Mouse (Mus musculus): ENCODE results near the gene Foxd2.

Foxd2 gene

DNA sequence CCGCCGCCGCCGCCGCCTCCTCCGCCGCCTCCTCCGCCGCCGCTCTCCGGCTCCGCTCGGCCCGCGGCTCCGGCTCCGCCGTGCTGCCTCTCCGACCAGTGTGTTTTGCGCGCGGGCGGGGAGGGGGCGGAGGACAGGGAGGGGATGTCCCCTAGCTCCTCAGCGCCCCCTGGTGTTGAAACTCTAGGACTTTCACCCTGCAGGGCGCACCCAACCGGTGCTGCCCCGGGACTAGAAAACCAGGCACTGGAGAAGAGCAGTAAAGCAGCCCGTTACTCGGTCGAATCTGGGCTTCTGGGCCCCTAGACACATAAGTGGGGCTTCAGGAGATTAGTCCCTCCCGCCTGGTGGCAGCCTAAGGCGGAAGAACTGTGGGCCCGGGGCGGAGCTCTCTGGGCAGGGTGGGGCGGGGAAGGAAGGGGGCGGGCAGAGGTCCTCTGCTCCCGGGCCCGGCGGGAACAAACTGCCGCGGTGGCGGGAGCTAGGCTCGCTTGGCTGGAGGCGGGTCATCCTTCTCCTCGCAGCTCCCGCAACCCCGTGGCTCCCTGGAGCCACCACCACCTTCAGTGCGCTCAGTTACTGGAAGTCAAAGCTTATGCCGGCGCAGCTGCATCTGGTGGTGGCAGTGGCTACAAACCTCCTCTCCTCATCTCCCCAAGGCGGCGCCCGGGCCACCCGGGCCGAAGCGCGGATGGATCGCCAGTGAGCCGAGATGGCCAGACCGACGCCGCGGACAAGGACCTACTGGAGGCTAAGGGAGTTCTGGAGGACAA is at the start of gene Foxd2:
TSS of gene Foxd2 (minus strand) at position 45 of the 773 bp plus-strand sequence.
- in situ Hi-C loops (cut with MboI; ENCODE audit: low pct_unique_long_range_greater_than_20kb in 1 of 2, low sequenced_read_pairs in 2 of 2, unreplicated experiment in 1 of 2) = loop anchor here in 1 of 2 experiments (5.0 to 25.0 kb wide), 3 partner anchors 153 to 1028 kb away; partner anchors contain the start of genes Dmbx1 and Trabd2b

DNA sequence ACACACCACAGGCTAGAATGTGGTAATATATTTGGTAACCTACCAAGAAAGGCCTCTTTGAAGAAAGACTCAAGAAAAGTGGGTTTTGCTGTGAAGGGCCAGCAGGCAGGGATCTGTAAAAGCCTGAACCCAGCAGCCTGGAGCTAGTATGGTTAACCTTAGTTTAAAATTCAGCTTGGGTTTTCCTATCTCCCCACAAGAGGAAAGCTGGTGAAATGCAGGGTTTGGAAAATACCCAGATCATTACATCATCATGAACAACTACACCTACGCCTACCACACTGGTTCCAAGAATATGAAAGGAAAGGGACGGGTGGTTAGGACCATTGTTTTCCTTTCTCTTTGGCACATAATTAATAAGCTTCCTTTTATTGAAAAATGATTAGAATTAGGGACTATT is 49.6 kb upstream of the Foxd2 start:
- in situ Hi-C loops (cut with MboI; ENCODE audit: low pct_unique_long_range_greater_than_20kb in 1 of 2, low sequenced_read_pairs in 2 of 2, unreplicated experiment in 1 of 2) = no loop called here

DNA sequence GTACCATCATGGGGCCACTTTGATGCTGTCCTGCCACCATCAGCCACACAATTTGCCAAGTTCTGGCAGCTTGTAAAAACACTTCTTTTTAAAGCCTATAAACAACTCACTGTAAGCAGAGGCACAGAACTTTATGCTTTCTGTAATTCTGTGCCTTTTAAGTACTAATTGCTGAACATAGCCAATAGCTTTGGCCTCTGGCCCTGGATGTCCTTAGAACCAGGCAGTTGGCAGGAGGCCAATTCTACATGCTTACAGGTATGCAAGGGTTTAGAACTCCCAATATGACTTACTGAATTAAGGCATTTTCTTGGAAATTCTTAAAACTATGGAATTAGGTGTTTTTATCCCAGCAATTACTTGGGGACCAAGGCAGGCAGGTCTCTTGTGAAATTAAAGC is 48.7 kb upstream of the Foxd2 start:
- in situ Hi-C loops (cut with MboI; ENCODE audit: low pct_unique_long_range_greater_than_20kb in 1 of 2, low sequenced_read_pairs in 2 of 2, unreplicated experiment in 1 of 2) = no loop called here

DNA sequence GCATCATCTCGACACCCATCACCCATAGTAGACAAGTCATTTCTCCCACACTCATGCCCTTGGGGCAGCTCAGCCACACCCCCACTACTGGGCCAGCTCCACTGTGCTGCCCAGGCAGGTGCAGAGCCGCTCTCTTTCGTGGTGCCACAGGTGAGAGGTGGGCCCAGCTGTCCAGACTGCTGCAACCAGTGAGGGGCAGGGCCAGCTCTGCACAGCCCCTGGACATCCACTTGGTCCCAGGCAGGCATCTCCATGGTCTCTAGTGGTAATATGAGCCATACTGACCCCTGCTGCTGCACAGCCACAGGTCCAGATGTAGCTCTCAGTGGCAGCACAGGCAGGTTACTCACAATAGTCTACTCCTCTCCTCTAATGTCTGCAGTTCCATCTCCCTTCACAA is 44.5 kb upstream of the Foxd2 start:
- in situ Hi-C loops (cut with MboI; ENCODE audit: low pct_unique_long_range_greater_than_20kb in 1 of 2, low sequenced_read_pairs in 2 of 2, unreplicated experiment in 1 of 2) = no loop called here

- in situ Hi-C loops (cut with MboI; ENCODE audit: low pct_unique_long_range_greater_than_20kb in 1 of 2, low sequenced_read_pairs in 2 of 2, unreplicated experiment in 1 of 2) = no loop called here
Measured at GRCm38 (mm10) chr4:114947852-114948481, 39.3 kb upstream of the Foxd2 start.

DNA sequence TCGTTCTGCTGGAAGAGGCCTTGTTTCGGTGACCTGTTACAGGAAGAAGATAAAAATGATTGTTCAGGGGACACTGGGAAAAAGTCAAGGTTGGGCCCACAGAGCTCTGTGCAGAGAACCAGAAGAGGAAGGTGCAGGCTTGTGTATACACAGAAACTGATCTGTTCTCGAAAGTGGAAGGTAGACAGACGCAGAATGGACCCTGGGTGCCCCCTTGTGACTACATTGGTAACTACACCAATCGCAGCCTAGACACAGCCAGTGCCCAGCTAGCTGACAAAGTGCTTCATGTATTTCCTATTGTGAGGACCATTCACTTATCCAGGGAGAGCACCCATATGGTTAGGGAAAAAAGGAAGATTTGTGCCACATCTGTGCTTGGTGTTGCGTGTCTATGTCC is 38.7 kb upstream of the Foxd2 start:
- in situ Hi-C loops (cut with MboI; ENCODE audit: low pct_unique_long_range_greater_than_20kb in 1 of 2, low sequenced_read_pairs in 2 of 2, unreplicated experiment in 1 of 2) = no loop called here

GRCm38 (mm10) chr4:114946416-114946815 is 37.7 kb upstream of the Foxd2 start:
- in situ Hi-C loops (cut with MboI; ENCODE audit: low pct_unique_long_range_greater_than_20kb in 1 of 2, low sequenced_read_pairs in 2 of 2, unreplicated experiment in 1 of 2) = no loop called here

DNA sequence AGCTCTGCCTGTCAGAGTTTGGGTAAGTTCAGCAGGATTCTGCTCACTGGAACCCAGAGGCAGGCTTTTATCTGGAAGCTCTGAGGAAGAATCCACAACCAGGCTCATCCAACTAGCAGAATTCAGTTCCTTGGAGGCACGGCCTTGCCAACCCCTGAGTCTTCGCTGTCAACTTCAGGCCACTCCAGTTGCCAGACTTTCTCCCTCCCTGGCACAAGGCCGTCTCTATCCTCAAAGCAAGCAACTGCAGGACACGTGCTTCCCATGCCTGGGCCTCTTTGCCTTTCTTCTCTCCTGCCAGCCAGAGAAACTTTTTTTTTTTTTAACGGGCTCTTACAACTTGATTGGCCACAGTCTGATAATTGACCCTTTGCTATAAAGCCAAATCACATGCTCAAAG is 36.3 kb upstream of the Foxd2 start:
- in situ Hi-C loops (cut with MboI; ENCODE audit: low pct_unique_long_range_greater_than_20kb in 1 of 2, low sequenced_read_pairs in 2 of 2, unreplicated experiment in 1 of 2) = no loop called here

DNA sequence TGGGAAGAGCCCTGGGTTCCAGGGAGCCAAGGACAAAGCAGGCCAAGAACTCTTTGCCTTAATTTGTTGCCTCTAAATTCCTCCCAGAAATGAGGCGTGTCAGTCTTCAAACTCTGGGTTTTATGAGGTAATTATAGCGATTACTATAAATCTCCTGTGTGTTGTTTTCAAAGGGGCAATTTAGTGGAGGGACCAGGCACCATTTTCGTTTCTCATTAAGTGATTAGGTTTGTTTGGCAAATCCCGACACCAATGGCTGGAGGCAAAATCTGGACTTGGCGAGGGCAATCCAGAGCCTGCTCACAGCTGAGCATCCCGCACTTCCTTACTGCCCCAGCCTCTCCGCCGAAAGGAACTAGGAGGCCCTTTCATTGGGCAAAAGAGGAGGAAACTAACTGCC is 33.9 kb upstream of the Foxd2 start:
- in situ Hi-C loops (cut with MboI; ENCODE audit: low pct_unique_long_range_greater_than_20kb in 1 of 2, low sequenced_read_pairs in 2 of 2, unreplicated experiment in 1 of 2) = no loop called here

GRCm38 (mm10) chr4:114942112-114942511 is 33.4 kb upstream of the Foxd2 start:
- in situ Hi-C loops (cut with MboI; ENCODE audit: low pct_unique_long_range_greater_than_20kb in 1 of 2, low sequenced_read_pairs in 2 of 2, unreplicated experiment in 1 of 2) = no loop called here

GRCm38 (mm10) chr4:114941311-114941710 is 32.6 kb upstream of the Foxd2 start:
- in situ Hi-C loops (cut with MboI; ENCODE audit: low pct_unique_long_range_greater_than_20kb in 1 of 2, low sequenced_read_pairs in 2 of 2, unreplicated experiment in 1 of 2) = no loop called here

DNA sequence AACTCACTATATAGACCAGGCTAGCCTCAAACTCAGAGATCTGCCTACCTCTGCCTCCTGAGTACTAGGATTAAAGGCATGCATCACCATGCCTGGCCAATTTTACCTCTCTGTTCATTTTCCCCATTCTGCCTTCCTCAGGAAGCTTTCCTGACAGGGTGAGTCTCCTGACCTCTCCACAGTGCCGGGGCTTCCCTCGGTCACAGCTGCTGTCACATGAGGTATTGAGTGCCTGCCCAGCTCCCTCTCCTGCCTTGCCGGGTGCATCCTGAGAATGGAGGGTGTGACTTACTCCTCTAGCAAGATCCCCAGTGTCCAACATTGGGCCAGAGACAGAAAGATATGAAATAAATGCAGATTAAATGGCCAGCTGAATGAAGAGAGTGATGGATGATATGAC is 29.6 kb upstream of the Foxd2 start:
- in situ Hi-C loops (cut with MboI; ENCODE audit: low pct_unique_long_range_greater_than_20kb in 1 of 2, low sequenced_read_pairs in 2 of 2, unreplicated experiment in 1 of 2) = no loop called here

- in situ Hi-C loops (cut with MboI; ENCODE audit: low pct_unique_long_range_greater_than_20kb in 1 of 2, low sequenced_read_pairs in 2 of 2, unreplicated experiment in 1 of 2) = no loop called here
Measured at GRCm38 (mm10) chr4:114937459-114938047, 28.9 kb upstream of the Foxd2 start.

DNA sequence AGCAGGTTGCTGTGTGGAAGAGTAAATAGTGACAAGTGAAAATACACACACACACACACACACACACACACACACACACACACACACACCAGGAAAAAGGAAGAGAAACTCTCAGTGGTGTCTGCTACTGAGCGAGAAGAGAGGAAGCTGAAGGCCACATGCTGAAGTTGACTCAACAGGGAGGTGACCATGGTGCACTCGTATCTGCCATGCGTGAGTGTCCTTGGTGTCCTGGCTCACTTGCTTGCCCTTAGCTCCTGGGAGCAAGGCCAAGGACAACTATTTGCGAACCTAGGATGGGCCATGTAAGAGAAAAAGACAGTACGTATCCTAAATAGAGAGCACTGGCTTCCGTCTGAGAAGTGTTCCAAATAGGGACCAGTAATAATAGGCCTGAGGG is 25.5 kb upstream of the Foxd2 start:
- in situ Hi-C loops (cut with MboI; ENCODE audit: low pct_unique_long_range_greater_than_20kb in 1 of 2, low sequenced_read_pairs in 2 of 2, unreplicated experiment in 1 of 2) = no loop called here

- in situ Hi-C loops (cut with MboI; ENCODE audit: low pct_unique_long_range_greater_than_20kb in 1 of 2, low sequenced_read_pairs in 2 of 2, unreplicated experiment in 1 of 2) = no loop called here
Measured at GRCm38 (mm10) chr4:114932747-114933146, 24.1 kb upstream of the Foxd2 start.

DNA sequence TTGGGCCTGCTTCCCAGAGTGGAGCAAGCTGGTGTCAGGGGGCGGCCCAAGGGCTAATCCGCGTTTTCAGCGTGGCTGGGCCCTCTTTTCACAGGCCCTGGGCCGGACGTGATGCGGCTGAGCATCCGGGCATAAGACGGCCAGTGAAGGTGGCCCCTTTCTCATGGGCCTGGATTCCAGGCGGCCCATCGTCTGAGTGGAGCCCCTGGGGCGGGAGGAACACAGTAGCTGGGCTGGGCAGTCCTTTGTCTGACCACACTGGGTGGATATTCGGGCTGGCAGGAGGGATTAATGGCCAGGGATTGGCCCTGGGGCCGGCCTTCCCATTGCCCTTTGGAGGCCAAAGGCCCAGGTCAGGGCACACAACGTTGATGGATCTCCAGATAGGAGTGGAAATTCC is 20.5 kb upstream of the Foxd2 start:
- in situ Hi-C loops (cut with MboI; ENCODE audit: low pct_unique_long_range_greater_than_20kb in 1 of 2, low sequenced_read_pairs in 2 of 2, unreplicated experiment in 1 of 2) = no loop called here

DNA sequence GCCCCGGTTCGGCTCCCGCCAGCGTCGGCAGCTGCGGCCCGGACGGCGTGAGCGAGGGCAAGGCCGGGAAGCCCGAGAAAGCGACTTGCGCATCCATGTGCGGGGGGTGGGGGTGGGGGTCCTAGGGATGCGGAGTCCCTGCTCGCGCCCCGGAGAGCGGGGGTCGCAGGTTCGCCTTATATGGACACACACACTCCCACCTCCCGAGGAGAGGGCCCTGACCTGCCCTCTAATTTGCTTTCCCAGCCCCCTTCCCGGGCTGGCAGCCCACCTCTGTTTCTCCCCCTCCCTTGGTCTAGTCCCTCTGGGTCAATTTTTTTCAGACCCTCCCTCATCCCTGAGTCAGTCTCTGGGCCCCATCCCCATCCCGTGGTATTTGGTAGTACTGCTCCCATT is 17.2 kb upstream of the Foxd2 start, which contains the start of gene Foxe3:
TSS of gene Foxe3 (minus strand) at position 97 of the 396 bp plus-strand sequence.
- in situ Hi-C loops (cut with MboI; ENCODE audit: low pct_unique_long_range_greater_than_20kb in 1 of 2, low sequenced_read_pairs in 2 of 2, unreplicated experiment in 1 of 2) = no loop called here

DNA sequence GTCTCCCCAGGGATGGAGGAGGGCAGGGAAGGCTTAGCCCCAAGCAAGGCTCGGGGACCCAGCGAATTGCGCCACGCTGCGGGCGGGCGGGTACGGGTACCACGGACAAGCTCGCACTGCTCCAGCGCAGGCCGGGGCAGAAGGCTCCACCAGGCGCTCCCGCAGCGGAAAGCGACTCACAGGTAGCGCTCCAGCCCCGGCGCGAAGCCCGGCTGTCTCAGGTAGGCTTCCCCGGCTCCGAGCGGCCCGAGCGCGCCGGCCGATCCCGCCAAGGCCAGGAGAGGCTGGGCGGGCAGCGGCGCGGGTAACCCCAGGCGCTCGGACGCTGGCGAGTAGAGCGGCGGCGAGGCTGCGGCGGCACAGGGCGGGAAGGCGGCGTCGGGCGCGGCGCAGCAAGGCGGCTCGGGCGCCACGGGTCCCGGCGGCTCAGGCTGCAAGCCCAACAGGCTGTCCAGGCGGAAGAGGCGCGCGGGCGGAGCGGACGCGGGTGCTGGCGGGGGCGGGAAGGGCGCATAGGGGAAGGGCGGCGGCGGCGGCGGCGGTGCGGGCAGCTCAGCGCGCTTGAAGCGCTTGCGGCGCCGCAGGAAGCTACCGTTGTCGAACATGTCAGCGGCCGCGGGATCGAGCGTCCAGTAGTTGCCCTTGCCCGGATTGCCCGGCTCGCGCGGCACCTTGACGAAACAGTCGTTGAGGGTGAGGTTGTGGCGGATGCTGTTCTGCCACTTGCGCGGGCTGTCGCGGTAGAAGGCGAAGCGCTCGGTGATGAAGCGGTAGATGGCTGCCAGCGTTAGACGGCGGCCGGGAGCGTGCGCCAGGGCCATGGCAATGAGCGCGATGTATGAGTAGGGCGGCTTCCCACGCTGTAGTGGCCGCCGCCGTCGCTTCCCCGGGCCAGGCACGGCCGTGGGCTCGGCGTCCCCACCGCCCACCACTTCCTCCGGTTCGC is 16.6 kb upstream of the Foxd2 start:
- in situ Hi-C loops (cut with MboI; ENCODE audit: low pct_unique_long_range_greater_than_20kb in 1 of 2, low sequenced_read_pairs in 2 of 2, unreplicated experiment in 1 of 2) = loop anchor here in 1 of 2 experiments (25.0 kb wide), 2 partner anchors 513 to 1012 kb away; partner anchors contain the start of genes Dmbx1 and Trabd2b
